Mouse (Mus musculus): ENCODE data around the gene Sult1a1. TPM values are rescaled to one million over a fixed set of nuclear protein-coding genes. Genes with fewer than 3 reads are reported as not detected.
"Not testable (repeated sequence)": the region's sequence is repeated elsewhere in the genome, so short reads cannot be mapped to it uniquely, and the experiment has no call there.

Sult1a1 gene
- polyA plus RNA-seq, 1 experiment from 2014 or later = 13.0 TPM

DNA sequence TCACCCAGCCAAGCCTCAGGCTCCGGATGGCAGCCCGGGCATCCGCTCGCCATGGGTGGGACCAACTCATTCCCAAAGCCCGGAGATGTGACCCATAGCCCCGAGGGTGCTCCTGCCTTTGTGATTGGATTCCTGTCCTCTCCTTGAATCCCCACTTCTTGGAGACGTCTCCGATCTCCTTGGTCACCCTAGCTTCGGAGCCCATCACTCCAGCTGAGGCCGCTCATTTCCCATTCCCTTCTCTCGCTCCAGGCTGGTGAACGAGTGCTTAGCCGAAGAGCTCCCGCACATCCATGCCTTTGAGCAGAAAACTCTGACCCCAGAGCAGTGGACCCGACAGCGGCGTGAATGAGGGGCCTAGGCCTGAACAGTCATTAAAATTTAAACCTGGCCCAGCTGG, 20.1 kb upstream of the Sult1a1 start:
- no peaks in the 10 kb centered on the region for H3K9me3 ChIP-seq (replicated peaks)
- peaks cover 8% of the 10 kb centered on the region; the same call in 1 of the 2 replicates for H3K36me3 ChIP-seq
- H3K4me1 ChIP-seq (replicated peaks) = peaks cover 27% of the 10 kb centered on the region
- H3K4me3 ChIP-seq = peak overlapping the region; percentile 84
- whole genome bisulfite sequencing = 3% methylated on average over 17 of the region's 17 CpGs
- peak overlapping the region; percentile 76 for H3K9ac ChIP-seq
- ATAC-seq (replicated peaks; ENCODE audit: insufficient number of reproducible peaks, insufficient read depth, low FRiP score, low read depth) = no peak
- peak overlapping the region; percentile 91 for H3K4me2 ChIP-seq
- peak overlapping the region; percentile 53 for H3K27ac ChIP-seq
- H3K27me3 ChIP-seq = 0 out of 2 replicates have a peak, but pooled peaks cover under 1% of the 10 kb centered on the region

- Histone ChIP-seq H3K9me3 (replicated peaks) (no peaks in the 10 kb centered on the region), H3K4me1 (replicated peaks) (peaks cover 21% of the 10 kb centered on the region), H3K4me2 (peak within 1 kb of the TSS; percentile 91), H3K27ac (peak within 1 kb of the TSS; percentile 96), H3K27me3 (no peaks in the 10 kb centered on the region), H3K9ac (peak within 1 kb of the TSS; percentile 92), H3K4me3 (peak within 1 kb of the TSS; percentile 84), H3K36me3 (peaks cover 10% of the 10 kb centered on the region; the same call in 1 of the 2 replicates)
- under 1% methylated on average over 40 of the region's 40 CpGs for WGBS
- peak; percentile 95 for ATAC-seq (replicated peaks; ENCODE audit: insufficient number of reproducible peaks, insufficient read depth, low FRiP score, low read depth)
Measured at GRCm38 (mm10) chr7:126695631-126696207, 19.5 kb upstream of the Sult1a1 start, which contains the start of gene Slx1b. Slx1b (minus strand) TSS chr7:126695784.

DNA sequence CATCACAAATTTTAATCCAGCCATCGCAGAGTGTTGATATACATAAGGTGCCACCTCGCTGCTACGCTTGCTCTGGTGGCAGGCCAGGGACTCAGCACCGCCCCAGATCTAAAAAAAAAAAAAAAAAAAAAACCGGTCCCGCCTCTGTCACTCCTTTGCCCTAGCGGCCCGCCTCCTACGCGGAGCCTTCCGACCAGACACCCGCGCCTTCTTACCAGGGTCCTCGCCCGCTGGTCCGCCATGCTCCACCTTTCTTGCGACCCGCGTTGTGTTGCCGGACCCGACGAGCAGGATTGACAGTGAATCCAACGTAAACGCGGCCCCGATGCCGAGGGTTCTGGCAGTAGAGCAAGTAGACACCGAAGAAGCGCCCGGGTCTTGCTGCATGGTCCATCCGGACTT, 19.0 kb upstream of the Sult1a1 start, which contains the start of gene Bola2:
Bola2 (plus strand) TSS at position 192 of the 402 bp plus-strand sequence.
- peaks cover 21% of the 10 kb centered on the region for H3K4me1 ChIP-seq (replicated peaks)
- peak within 1 kb of the TSS; percentile 96 for H3K27ac ChIP-seq
- H3K27me3 ChIP-seq = no peaks in the 10 kb centered on the region
- under 1% methylated on average over 31 of the region's 31 CpGs for WGBS
- peak within 1 kb of the TSS; percentile 84 for H3K4me3 ChIP-seq
- H3K4me2 ChIP-seq = peak within 1 kb of the TSS; percentile 91
- peaks cover 10% of the 10 kb centered on the region; the same call in 1 of the 2 replicates for H3K36me3 ChIP-seq
- H3K9me3 ChIP-seq (replicated peaks) = no peaks in the 10 kb centered on the region
- peak within 1 kb of the TSS; percentile 92 for H3K9ac ChIP-seq
- ATAC-seq (replicated peaks; ENCODE audit: insufficient number of reproducible peaks, insufficient read depth, low FRiP score, low read depth) = peak; percentile 74

- Histone ChIP-seq H3K27me3 (no peaks in the 10 kb centered on the region), H3K36me3 (peaks cover 10% of the 10 kb centered on the region; the same call in 1 of the 2 replicates), H3K27ac (peak overlapping the region; percentile 96), H3K9ac (peak overlapping the region; percentile 92), H3K4me1 (replicated peaks) (peaks cover 21% of the 10 kb centered on the region), H3K4me2 (peak overlapping the region; percentile 91), H3K4me3 (peak overlapping the region; percentile 84), H3K9me3 (replicated peaks) (no peaks in the 10 kb centered on the region)
- ATAC-seq (replicated peaks; ENCODE audit: insufficient number of reproducible peaks, insufficient read depth, low FRiP score, low read depth) = no peak
- 49% methylated on average over 10 of the region's 10 CpGs for WGBS
Measured at GRCm38 (mm10) chr7:126694441-126695051, 18.3 kb upstream of the Sult1a1 start.

GRCm38 (mm10) chr7:126693781-126694180, 17.5 kb upstream of the Sult1a1 start:
- Histone ChIP-seq H3K4me3 (no peak overlapping the region), H3K27ac (no peak overlapping the region), H3K9me3 (replicated peaks) (no peaks in the 10 kb centered on the region), H3K27me3 (no peaks in the 10 kb centered on the region), H3K9ac (no peak overlapping the region), H3K36me3 (peaks cover 10% of the 10 kb centered on the region; the same call in 1 of the 2 replicates), H3K4me2 (no peak overlapping the region), H3K4me1 (replicated peaks) (peaks cover 21% of the 10 kb centered on the region)
- ATAC-seq (replicated peaks; ENCODE audit: insufficient number of reproducible peaks, insufficient read depth, low FRiP score, low read depth) = no peak
- 82% methylated on average over 7 of the region's 7 CpGs for WGBS

DNA sequence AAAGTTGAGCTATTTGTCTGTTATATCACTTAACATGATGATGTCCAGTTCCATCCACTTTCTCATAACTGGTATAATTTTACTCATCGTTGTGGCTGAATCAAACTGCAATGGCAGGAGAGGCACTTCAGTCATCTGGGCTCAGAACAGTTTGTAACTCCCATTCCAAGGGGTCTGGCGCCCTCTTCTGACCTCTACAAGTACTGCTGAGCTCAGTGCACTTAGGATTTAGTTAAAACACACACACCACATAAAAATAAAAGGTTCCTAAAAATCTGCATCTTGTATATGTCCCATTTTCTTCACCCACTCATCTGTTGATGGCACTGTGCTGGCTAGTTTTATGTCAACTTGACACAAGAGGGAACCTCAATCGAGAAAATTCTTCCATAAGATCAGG, 17.0 kb upstream of the Sult1a1 start:
- Histone ChIP-seq H3K27ac (no peak overlapping the region), H3K36me3 (peaks cover 10% of the 10 kb centered on the region; the same call in 1 of the 2 replicates), H3K9ac (no peak overlapping the region), H3K27me3 (no peaks in the 10 kb centered on the region), H3K9me3 (replicated peaks) (no peaks in the 10 kb centered on the region), H3K4me3 (no peak overlapping the region), H3K4me1 (replicated peaks) (peaks cover 21% of the 10 kb centered on the region), H3K4me2 (no peak overlapping the region)
- ATAC-seq (replicated peaks; ENCODE audit: insufficient number of reproducible peaks, insufficient read depth, low FRiP score, low read depth) = no peak
- 31% methylated on average over 3 of the region's 3 CpGs for WGBS

DNA sequence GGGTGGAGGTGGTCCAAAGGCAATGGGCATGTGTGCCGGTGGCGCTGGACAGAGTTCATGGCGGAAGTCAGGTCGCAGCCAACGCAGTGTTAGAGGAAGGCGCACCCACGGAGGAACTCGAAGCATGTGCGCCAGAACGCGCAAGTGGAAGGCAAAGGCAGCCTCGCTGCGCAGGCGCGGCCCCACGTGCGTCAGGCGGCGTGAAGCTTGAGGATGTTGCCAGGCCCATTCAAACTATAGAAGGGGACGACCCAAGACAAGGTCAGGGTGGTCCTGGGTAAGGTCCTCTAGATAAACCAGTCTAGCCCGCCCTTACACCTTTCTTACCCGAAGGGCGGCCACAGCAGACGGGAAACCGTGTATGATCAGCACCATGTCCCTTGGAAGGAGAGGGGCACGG, 16.2 kb upstream of the Sult1a1 start:
- H3K4me2 ChIP-seq = no peak overlapping the region

GRCm38 (mm10) chr7:126691676-126692075, 15.4 kb upstream of the Sult1a1 start:
- ATAC-seq (replicated peaks; ENCODE audit: insufficient number of reproducible peaks, insufficient read depth, low FRiP score, low read depth) = no peak
- no peaks in the 10 kb centered on the region for H3K9me3 ChIP-seq (replicated peaks)
- no peak overlapping the region for H3K4me2 ChIP-seq
- no peak overlapping the region for H3K4me3 ChIP-seq
- H3K27me3 ChIP-seq = no peaks in the 10 kb centered on the region
- H3K36me3 ChIP-seq = peaks cover 10% of the 10 kb centered on the region; the same call in 1 of the 2 replicates
- H3K4me1 ChIP-seq (replicated peaks) = peaks cover 23% of the 10 kb centered on the region
- no peak overlapping the region for H3K9ac ChIP-seq
- H3K27ac ChIP-seq = no peak overlapping the region
- WGBS = 78% methylated on average over 5 of the region's 5 CpGs

More for the DNA sequence above, 16.2 kb upstream of the Sult1a1 start:
- Histone ChIP-seq H3K36me3 (peaks cover 10% of the 10 kb centered on the region; the same call in 1 of the 2 replicates), H3K27ac (no peak overlapping the region), H3K9me3 (replicated peaks) (no peaks in the 10 kb centered on the region), H3K4me3 (no peak overlapping the region), H3K4me1 (replicated peaks) (peaks cover 25% of the 10 kb centered on the region), H3K27me3 (no peaks in the 10 kb centered on the region), H3K9ac (no peak overlapping the region)
- WGBS = 94% methylated on average over 26 of the region's 26 CpGs
- no peak for ATAC-seq (replicated peaks; ENCODE audit: insufficient number of reproducible peaks, insufficient read depth, low FRiP score, low read depth)

DNA sequence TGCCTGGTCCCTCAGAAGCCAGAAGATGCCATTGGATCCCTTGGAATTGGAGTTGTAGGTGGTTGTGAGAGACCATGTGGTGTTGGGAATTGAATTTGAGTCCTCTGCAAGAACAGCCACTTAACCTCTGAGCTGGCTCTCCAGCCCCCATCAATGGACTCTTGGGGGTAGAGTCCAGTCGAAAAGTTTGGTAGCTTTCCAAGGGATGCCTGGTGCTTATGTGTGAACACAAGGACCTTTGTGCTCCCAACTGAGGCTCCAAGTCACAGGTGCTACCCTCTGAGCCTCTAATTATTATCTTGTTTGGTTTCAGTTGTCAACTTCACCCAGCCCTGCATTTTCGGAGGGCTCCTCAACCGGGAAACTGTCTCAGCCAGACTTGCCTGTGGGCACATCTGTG, 14.5 kb upstream of the Sult1a1 start:
- Histone ChIP-seq H3K9me3 (replicated peaks) (no peaks in the 10 kb centered on the region), H3K4me3 (no peak overlapping the region), H3K36me3 (peaks cover 10% of the 10 kb centered on the region; the same call in 1 of the 2 replicates), H3K4me2 (no peak overlapping the region), H3K9ac (no peak overlapping the region), H3K4me1 (replicated peaks) (peaks cover 21% of the 10 kb centered on the region), H3K27me3 (no peaks in the 10 kb centered on the region), H3K27ac (no peak overlapping the region)
- no peak for ATAC-seq (replicated peaks; ENCODE audit: insufficient number of reproducible peaks, insufficient read depth, low FRiP score, low read depth)
- 87% methylated on average over 3 of the region's 3 CpGs for WGBS

DNA sequence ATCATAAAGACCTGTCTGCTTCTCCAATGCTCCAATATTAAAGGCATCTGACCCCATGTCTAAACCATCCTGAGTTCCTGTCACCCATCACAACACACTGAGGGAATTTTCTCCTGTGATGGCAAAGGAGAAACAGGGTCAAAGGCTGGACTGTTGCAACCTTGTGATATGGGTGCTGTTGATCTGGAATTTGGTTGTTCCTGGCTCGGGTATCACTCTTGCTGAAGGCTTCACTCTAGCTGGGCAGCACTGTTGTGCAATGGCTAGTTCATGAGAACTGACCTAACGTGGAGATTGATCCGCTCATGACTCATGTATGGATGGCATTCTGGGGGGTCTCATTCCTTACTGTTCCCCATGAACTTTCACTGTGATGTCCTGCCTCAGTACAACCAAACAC, 12.8 kb upstream of the Sult1a1 start:
- Histone ChIP-seq H3K27me3 (no peaks in the 10 kb centered on the region), H3K4me3 (no peak overlapping the region), H3K4me1 (replicated peaks) (peaks cover 15% of the 10 kb centered on the region; the same call in 1 of the 2 replicates), H3K27ac (no peak overlapping the region), H3K4me2 (no peak overlapping the region), H3K9me3 (replicated peaks) (no peaks in the 10 kb centered on the region), H3K9ac (no peak overlapping the region), H3K36me3 (peaks cover 10% of the 10 kb centered on the region; the same call in 1 of the 2 replicates)
- ATAC-seq (replicated peaks; ENCODE audit: insufficient number of reproducible peaks, insufficient read depth, low FRiP score, low read depth) = no peak
- WGBS = 75% methylated on average over 3 of the region's 3 CpGs

GRCm38 (mm10) chr7:126688156-126688555, 11.9 kb upstream of the Sult1a1 start:
- not testable (repeated sequence) for H3K27me3 ChIP-seq; H3K4me1 ChIP-seq (replicated peaks)
- 78% methylated on average over 4 of the region's 4 CpGs for WGBS

More at GRCm38 (mm10) chr7:126688156-126688555, 11.9 kb upstream of the Sult1a1 start:
- not testable (repeated sequence) for H3K4me3 ChIP-seq; H3K27ac ChIP-seq; H3K4me2 ChIP-seq; H3K9ac ChIP-seq; ATAC-seq (replicated peaks; ENCODE audit: insufficient number of reproducible peaks, insufficient read depth, low FRiP score, low read depth); H3K9me3 ChIP-seq (replicated peaks); H3K36me3 ChIP-seq
